Mouse (Mus musculus) neural tube, embryonic 12.5 days (tissue): ENCODE data around the gene Polr1d. TPM values are rescaled to one million over a fixed set of nuclear protein-coding genes. Genes with fewer than 3 reads are reported as not detected.

ENCODE experiments used
- ATAC-seq: fragments of 200-750 bp; cut with Nextera tagmentation; 2 replicates; pipeline ENCODE4 v1.8.0; 2017; ENCODE audit warnings: low read depth, mild to moderate bottlenecking, moderate TSS enrichment, moderate library complexity; ENCODE audit not compliant: low FRiP score
- H3K27ac ChIP-seq: fragments of 300-500 bp; sonication (generic); 2 replicates; pipeline ENCODE4 v1.5.1; 2016
- H3K27me3 ChIP-seq: fragments of 300-500 bp; sonication (generic); replicated peaks from 2 replicates; pipeline ENCODE4 v1.6.1; 2016; ENCODE audit warnings: mild to moderate bottlenecking
- H3K36me3 ChIP-seq: fragments of 300-500 bp; sonication (generic); 2 replicates; pipeline ENCODE4 v1.6.1; 2016; ENCODE audit warnings: mild to moderate bottlenecking
- H3K4me1 ChIP-seq: fragments of 300-500 bp; sonication (generic); 2 replicates; pipeline ENCODE4 v1.6.1; 2016
- H3K4me2 ChIP-seq: fragments of 300-500 bp; sonication (generic); replicated peaks from 2 replicates; pipeline ENCODE4 v1.6.1; 2016; ENCODE audit warnings: mild to moderate bottlenecking
- H3K4me3 ChIP-seq: fragments of 300-500 bp; sonication (generic); 2 replicates; pipeline ENCODE4 v1.5.1; 2016
- H3K9ac ChIP-seq: fragments of 300-500 bp; sonication (generic); 2 replicates; pipeline ENCODE4 v1.6.1; 2016; ENCODE audit warnings: mild to moderate bottlenecking
- H3K9me3 ChIP-seq: fragments of 300-500 bp; sonication (generic); 2 replicates; pipeline ENCODE4 v1.6.1; 2016; ENCODE audit warnings: mild to moderate bottlenecking
- WGBS: fragments of 180-500 bp; shearing (Covaris S2); methylation state at CpG from one replicate; pipeline ENCODE4 v1.1.7; 2016; 5-methylcytosine and 5-hydroxymethylcytosine counted together
- polyA plus RNA-seq: library from polyadenylated mRNA; unstranded; fragments of >200 nt; fragmentation: Nextera tagmentation; extraction: Ambion mirVana; gene quantifications from 2 replicates; pipeline ENCODE4 v1.2.1, GENCODE M21; 2016

Gene Polr1d
- polyA plus RNA-seq, 1 experiment from 2014 or later, result 94.5 TPM

DNA sequence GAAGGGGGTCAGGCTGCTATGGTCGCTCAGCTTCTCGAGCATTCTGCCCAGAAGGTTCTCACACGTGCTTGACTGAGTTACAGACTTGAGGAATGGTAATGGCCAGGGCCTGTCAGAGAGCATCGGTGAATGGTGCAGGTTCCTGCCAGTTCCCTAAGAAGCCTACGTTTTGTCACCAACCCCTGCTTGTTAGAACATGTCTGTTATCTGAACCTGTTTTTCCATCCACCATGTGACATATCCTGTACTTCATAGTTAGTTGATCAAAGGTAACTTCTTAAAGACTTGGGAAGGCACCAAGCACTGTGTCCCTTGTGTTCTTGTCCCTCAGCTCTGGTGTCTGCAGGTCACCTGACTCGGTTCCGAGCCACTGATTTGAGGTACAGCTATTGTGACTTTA lies 21.8 kb downstream of the Polr1d start:
- Histone ChIP-seq H3K9ac (no peak overlapping the region), H3K9me3 (no peaks in the 10 kb centered on the region), H3K4me1 (no peaks in the 10 kb centered on the region), H3K4me2 (no peak overlapping the region), H3K36me3 (peaks cover 28% of the 10 kb centered on the region), H3K4me3 (no peak overlapping the region), H3K27ac (no peak overlapping the region), H3K27me3 (no peaks in the 10 kb centered on the region)
- WGBS, result 87% methylated on average over 7 of the region's 7 CpGs
- ATAC-seq, result no peak

DNA sequence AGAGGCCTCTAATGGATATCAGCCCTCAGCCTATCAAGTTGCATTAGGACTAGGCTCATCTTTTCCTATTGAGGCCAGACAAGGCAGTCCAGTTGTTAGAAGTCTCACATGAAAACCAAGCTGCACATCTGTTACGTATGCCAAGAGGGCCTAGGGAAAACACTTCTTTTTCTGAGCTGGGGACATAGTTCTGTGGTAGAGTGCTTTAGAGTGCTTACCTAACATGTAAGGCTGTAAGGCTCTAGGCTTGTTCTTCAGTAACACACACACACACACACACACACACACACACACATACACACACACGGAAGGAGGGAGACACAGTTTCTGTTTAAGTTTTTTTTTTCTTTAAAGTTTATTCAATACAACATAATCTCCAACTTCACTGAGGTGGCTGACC lies 23.3 kb downstream of the Polr1d start:
- 75% methylated on average over 2 of the region's 2 CpGs for WGBS
- Histone ChIP-seq H3K36me3 (peaks cover 33% of the 10 kb centered on the region), H3K9me3 (no peaks in the 10 kb centered on the region), H3K4me1 (no peaks in the 10 kb centered on the region), H3K27ac (no peak overlapping the region), H3K4me2 (no peak overlapping the region), H3K4me3 (no peak overlapping the region), H3K27me3 (no peaks in the 10 kb centered on the region), H3K9ac (no peak overlapping the region)
- ATAC-seq, result no peak

DNA sequence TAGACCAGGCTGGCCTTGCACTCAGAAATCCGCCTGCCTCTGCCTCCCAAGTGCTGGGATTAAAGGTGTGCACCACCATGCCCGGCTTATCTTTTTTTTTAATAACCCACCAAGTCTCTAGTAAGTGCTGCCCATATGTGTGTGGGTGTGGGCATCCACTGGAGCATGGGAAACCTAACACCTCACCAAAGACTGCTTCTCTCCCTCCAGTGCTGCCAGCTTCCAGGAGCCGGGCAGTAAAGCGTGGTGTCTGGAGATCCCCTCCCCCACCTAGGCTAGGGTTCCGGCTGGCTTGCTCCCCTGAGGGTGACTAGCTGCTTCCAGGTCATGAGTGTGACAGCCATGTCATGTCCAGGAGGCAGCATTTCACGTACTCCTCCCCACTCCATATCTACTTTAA lies 25.4 kb downstream of the Polr1d start:
- 79% methylated on average over 6 of the region's 6 CpGs for WGBS
- ATAC-seq, result no peak
- Histone ChIP-seq H3K36me3 (peaks cover 45% of the 10 kb centered on the region), H3K4me2 (no peak overlapping the region), H3K27ac (no peak overlapping the region), H3K27me3 (no peaks in the 10 kb centered on the region), H3K4me1 (no peaks in the 10 kb centered on the region), H3K9ac (no peak overlapping the region), H3K4me3 (no peak overlapping the region), H3K9me3 (no peaks in the 10 kb centered on the region)

DNA sequence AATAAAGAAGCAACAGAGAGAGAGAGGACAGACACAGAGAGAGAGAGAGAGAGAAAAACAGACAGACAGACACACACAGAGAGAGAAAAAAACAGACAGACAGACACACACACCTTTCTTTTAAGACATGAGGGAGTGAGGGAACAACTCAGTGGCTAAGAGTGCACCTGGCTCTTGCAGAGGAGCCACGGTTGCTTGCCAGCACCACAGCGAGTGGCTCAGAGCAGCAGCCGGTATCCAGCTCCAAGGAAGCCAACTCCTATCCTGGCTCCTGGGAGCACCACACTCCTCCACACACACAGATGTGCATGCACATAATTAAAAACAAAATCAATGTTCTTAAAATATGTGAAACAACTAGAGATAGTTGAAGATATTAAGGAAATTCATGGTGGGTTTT lies 30.4 kb downstream of the Polr1d start:
- WGBS, result 90% methylated on average over 3 of the region's 3 CpGs
- Histone ChIP-seq H3K9me3 (no peaks in the 10 kb centered on the region), H3K4me3 (no peak overlapping the region), H3K9ac (no peak overlapping the region), H3K4me2 (no peak overlapping the region), H3K27ac (no peak overlapping the region), H3K27me3 (no peaks in the 10 kb centered on the region), H3K4me1 (no peaks in the 10 kb centered on the region), H3K36me3 (peaks cover 60% of the 10 kb centered on the region)
- no peak for ATAC-seq

DNA sequence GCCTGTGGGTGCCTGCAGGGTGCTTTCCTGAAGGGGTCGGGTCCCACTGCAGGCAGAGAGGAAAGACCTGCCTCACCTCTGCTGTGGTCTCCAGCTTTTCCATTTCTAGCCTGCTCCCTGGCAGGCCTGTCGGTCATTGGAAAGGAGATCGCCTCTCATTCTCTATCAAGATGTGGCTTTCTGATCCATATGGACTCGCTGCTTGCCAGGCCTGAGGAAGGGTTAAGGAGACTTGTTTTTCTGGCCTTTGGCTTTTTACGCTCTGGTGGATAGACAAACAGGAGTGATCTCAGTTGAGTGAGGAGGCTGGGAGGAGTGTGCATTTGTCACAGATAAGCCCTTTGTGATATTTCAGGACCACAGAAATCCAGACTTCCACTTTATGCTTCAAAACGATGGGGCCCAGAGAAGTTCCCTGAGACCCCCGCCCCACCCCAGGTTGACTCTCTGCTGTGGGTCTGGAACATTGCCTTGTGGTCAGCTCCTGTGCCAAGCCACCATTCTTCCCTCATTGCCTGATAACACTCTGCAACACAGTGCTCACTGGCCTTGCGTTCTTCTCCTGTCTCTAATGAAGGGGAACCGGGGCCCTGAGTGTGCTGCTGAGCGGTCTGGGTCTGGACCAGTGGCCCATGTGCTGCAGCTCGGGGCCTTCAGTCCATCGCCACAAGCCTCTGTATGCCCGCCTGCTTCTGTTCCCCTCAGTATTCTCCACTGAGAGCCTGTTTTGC lies 32.2 kb downstream of the Polr1d start:
- no peak overlapping the region for H3K27ac ChIP-seq
- no peaks in the 10 kb centered on the region for H3K4me1 ChIP-seq
- H3K4me3 ChIP-seq, result no peak overlapping the region
- 0 out of 2 replicates have a peak, but pooled peaks cover 4% of the 10 kb centered on the region for H3K9me3 ChIP-seq
- H3K27me3 ChIP-seq, result no peaks in the 10 kb centered on the region
- H3K4me2 ChIP-seq, result no peak overlapping the region
- H3K36me3 ChIP-seq, result peaks cover 55% of the 10 kb centered on the region
- no peak for ATAC-seq
- H3K9ac ChIP-seq, result no peak overlapping the region
- 87% methylated on average over 13 of the region's 13 CpGs for WGBS

DNA sequence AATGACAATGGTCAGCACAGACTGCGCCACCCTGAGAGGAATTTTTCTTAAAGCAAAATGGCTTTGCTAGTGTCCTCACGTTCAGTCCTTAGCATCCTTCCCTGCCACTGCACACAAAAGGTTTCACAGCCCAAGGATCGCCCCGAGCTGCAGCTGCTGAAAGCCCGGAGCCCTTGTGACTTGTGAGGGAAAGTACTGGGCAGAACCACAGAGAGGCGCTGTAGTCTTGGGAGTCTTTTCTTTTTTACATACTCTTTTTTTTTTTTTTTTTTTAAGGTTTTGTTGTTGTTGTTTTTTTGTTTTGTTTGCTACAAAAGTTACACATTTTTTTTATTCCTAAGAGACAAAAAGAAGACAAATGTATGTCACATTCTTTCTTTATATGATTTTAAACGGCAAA lies 37.9 kb downstream of the Polr1d start:
- no peak overlapping the region for H3K27ac ChIP-seq
- peaks cover 24% of the 10 kb centered on the region for H3K36me3 ChIP-seq
- no peak overlapping the region for H3K4me2 ChIP-seq
- no peak for ATAC-seq
- H3K9me3 ChIP-seq, result 0 out of 2 replicates have a peak, but pooled peaks cover 11% of the 10 kb centered on the region
- no peak overlapping the region for H3K9ac ChIP-seq
- H3K27me3 ChIP-seq, result no peaks in the 10 kb centered on the region
- no peaks in the 10 kb centered on the region for H3K4me1 ChIP-seq
- H3K4me3 ChIP-seq, result no peak overlapping the region
- WGBS, result 79% methylated on average over 7 of the region's 7 CpGs

DNA sequence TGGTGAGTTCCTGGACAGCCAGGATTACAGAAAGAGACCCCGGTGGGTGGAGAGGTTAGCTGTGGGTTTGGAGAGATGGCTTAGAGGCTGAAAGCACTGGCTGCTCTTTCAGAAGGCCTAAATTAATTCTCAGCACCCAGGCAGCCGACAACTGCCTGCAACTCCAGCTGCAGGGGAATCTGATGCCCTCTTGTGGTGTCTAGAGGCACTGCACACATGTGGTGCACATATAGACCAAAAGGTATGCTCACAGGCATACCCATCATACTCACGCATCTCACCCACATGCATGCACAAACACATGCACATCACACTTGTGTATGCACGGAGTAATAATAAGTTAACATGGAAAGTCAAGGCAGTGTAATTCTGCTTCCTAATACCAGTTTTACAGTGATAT lies 38.8 kb downstream of the Polr1d start:
- no peak overlapping the region for H3K9ac ChIP-seq

DNA sequence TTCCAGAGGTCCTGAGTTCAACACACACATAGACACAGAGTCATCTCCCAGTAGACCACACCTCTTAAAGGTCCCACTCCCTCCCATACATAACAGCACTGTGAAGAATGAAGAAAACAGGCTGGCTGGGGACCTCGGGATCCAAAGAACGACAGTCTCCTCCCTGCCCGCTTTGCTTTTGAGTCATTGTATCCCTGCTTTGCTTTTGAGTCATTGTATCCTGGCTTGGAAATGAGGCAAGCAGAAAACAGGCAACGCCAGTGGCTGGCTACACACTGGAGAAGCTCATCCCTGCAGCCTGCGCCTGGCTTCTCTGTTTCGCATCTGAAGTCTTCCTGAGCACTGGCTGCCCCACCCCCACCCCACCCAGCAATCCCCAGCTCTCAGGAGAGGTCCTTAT lies 40.2 kb downstream of the Polr1d start:
- no peak overlapping the region for H3K9ac ChIP-seq
- H3K27ac ChIP-seq, result no peak overlapping the region
- peaks cover 9% of the 10 kb centered on the region for H3K36me3 ChIP-seq
- H3K4me2 ChIP-seq, result no peak overlapping the region
- peaks cover 20% of the 10 kb centered on the region; the same call in 1 of the 2 replicates for H3K9me3 ChIP-seq
- no peaks in the 10 kb centered on the region for H3K4me1 ChIP-seq
- no peak overlapping the region for H3K4me3 ChIP-seq
- ATAC-seq, result no peak
- H3K27me3 ChIP-seq, result no peaks in the 10 kb centered on the region
- WGBS, result 22% methylated on average over 6 of the region's 6 CpGs

More for the DNA sequence above, 38.8 kb downstream of the Polr1d start:
- Histone ChIP-seq H3K36me3 (peaks cover 17% of the 10 kb centered on the region), H3K27me3 (no peaks in the 10 kb centered on the region), H3K9me3 (0 out of 2 replicates have a peak, but pooled peaks cover 11% of the 10 kb centered on the region), H3K4me3 (no peak overlapping the region), H3K27ac (no peak overlapping the region), H3K4me1 (no peaks in the 10 kb centered on the region), H3K4me2 (no peak overlapping the region)
- WGBS, result 96% methylated on average over 4 of the region's 4 CpGs
- ATAC-seq, result no peak

DNA sequence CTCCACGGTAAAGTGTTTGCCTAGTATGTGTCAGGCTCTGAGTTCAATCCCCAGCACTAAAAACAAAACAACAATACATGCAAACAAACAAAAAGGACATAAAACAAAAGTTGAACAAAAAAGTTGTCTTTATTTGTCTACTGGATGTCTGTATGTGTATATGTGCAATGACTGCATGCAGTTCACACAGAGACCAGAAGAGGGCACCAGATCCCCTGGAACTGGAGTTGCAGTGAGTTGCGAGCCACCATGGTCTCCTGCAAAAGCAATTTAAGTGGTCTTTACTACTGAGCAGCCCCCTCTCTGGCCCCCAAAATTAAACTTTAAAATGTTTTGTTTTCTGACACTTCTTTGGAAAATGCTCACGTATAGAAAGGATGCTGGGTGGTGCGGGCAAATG lies 44.3 kb downstream of the Polr1d start:
- H3K4me1 ChIP-seq, result peaks cover 9% of the 10 kb centered on the region; the same call in 1 of the 2 replicates
- no peak overlapping the region for H3K9ac ChIP-seq
- no peaks in the 10 kb centered on the region for H3K36me3 ChIP-seq
- H3K27ac ChIP-seq, result no peak overlapping the region
- no peak overlapping the region for H3K4me2 ChIP-seq
- H3K4me3 ChIP-seq, result no peak overlapping the region
- WGBS, result 93% methylated on average over 4 of the region's 4 CpGs
- ATAC-seq, result no peak
- peaks cover 12% of the 10 kb centered on the region; the same call in 1 of the 2 replicates for H3K9me3 ChIP-seq
- H3K27me3 ChIP-seq, result no peaks in the 10 kb centered on the region

DNA sequence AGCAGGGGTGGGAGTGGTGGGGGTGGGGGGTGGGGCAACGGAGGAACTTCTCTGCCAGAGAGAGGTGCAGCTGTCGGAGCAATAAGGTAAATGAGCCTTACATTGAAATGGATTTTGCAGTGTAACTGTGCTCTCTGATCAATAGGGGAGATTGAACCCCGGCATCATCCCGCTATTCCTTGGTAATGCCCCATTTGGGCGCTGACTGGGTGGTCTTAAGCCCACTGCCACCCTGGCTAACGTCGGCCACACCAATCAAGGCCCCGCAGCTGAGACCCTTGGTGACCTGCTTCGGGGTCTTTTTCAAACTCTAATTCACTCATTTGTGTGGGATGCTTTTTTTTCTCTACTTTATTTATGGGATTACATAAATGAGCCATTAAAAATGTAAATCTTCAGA lies 47.9 kb downstream of the Polr1d start:
- Histone ChIP-seq H3K4me2 (peak overlapping the region; percentile 39), H3K36me3 (no peaks in the 10 kb centered on the region), H3K27me3 (no peaks in the 10 kb centered on the region), H3K9me3 (peaks cover 16% of the 10 kb centered on the region), H3K9ac (no peak overlapping the region), H3K27ac (no peak overlapping the region), H3K4me1 (peaks cover 9% of the 10 kb centered on the region; the same call in 1 of the 2 replicates), H3K4me3 (no peak overlapping the region)
- WGBS, result 25% methylated on average over 9 of the region's 9 CpGs
- ATAC-seq, result peak; percentile 37; the same call in 1 of the 2 replicates

DNA sequence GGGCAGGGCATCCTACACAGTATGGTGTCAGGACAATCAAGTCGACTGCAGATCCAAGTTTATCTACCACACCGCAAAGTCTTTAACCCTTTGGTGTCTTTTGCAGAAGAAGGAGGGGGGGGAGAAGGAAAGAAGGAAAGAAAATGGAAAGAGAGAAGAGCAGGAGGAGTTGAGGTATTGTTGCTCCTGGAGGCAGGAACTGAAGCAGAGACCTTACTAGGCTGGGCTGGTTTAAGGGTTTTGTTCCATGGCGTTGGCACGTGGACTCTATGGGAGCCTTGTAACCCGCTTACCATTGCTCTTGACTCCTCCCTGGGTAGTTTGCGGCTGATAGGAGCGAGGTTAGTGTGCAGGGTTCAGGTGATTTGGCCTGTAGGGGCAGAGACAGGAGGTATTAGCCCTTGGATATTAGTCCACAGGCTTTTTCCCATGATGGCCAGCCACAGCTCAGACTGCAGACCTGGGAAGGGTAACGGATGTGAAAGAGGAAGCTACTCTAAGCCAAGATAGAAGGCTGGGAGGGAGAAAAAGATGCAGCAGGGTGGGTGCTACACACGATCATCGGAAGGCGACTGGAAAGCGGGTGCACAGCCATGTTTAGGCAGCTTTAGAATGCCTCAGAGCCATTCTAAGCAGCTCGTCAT lies 48.8 kb downstream of the Polr1d start:
- ATAC-seq, result no peak
- no peak overlapping the region for H3K4me2 ChIP-seq
- peaks cover 15% of the 10 kb centered on the region for H3K9me3 ChIP-seq
- no peak overlapping the region for H3K9ac ChIP-seq
- H3K4me1 ChIP-seq, result peaks cover 9% of the 10 kb centered on the region; the same call in 1 of the 2 replicates
- H3K36me3 ChIP-seq, result no peaks in the 10 kb centered on the region
- no peak overlapping the region for H3K27ac ChIP-seq
- H3K4me3 ChIP-seq, result no peak overlapping the region
- WGBS, result 89% methylated on average over 13 of the region's 13 CpGs
- H3K27me3 ChIP-seq, result no peaks in the 10 kb centered on the region

DNA sequence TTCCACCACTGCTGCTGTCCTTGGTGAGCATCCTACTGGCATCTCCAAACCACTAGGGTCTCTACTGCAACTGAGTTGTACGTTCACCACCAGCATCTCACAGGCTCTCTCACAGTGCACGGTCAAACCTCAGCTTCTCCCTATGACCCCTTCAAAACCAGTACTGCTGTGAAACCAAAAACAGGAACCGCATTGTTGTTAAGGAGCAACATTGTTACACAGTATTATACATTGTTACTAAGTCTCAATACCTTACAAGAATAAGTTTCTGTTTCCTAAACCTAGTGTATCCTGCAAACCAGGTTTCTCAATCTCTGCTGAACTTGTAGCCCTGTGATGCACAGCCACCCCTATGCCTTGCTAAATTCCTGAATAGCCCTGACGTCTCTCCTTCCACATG lies 51.0 kb downstream of the Polr1d start:
- Histone ChIP-seq H3K4me3 (no peak overlapping the region), H3K9me3 (peaks cover 7% of the 10 kb centered on the region; the same call in 1 of the 2 replicates), H3K36me3 (no peaks in the 10 kb centered on the region), H3K27me3 (no peaks in the 10 kb centered on the region), H3K4me2 (no peak overlapping the region), H3K4me1 (peaks cover 9% of the 10 kb centered on the region; the same call in 1 of the 2 replicates), H3K9ac (no peak overlapping the region), H3K27ac (no peak overlapping the region)
- ATAC-seq, result no peak
- WGBS, result 90% methylated on average over 4 of the region's 4 CpGs
